Mouse (Mus musculus): ENCODE results near the gene Galntl6. TPM values are rescaled to one million over a fixed set of nuclear protein-coding genes. Genes with fewer than 3 reads are reported as not detected.

Gene Galntl6
- polyA plus RNA-seq, 1 experiment from 2014 or later, result 0.08 TPM

- Histone ChIP-seq H3K9ac (no peak overlapping the region), H3K4me1 (replicated peaks) (no peaks in the 10 kb centered on the region), H3K9me3 (replicated peaks) (no peaks in the 10 kb centered on the region), H3K36me3 (no peaks in the 10 kb centered on the region), H3K4me2 (no peak overlapping the region), H3K4me3 (no peak overlapping the region), H3K27ac (no peak overlapping the region), H3K27me3 (no peaks in the 10 kb centered on the region)
- ATAC-seq (replicated peaks; ENCODE audit: insufficient number of reproducible peaks, insufficient read depth, low FRiP score, low read depth), result no peak
- 10% methylated on average over 1 of the region's 1 CpGs for WGBS
Measured at GRCm38 (mm10) chr8:58886405-58886804, 26.0 kb downstream of the Galntl6 start.

GRCm38 (mm10) chr8:58824347-58824746 lies 88.1 kb downstream of the Galntl6 start:
- Histone ChIP-seq H3K27ac (no peak overlapping the region), H3K4me3 (no peak overlapping the region), H3K9me3 (replicated peaks) (no peaks in the 10 kb centered on the region), H3K36me3 (no peaks in the 10 kb centered on the region), H3K27me3 (no peaks in the 10 kb centered on the region), H3K9ac (no peak overlapping the region), H3K4me2 (no peak overlapping the region), H3K4me1 (replicated peaks) (no peaks in the 10 kb centered on the region)
- ATAC-seq (replicated peaks; ENCODE audit: insufficient number of reproducible peaks, insufficient read depth, low FRiP score, low read depth), result no peak

- H3K4me2 ChIP-seq, result no peak overlapping the region
- no peak overlapping the region for H3K27ac ChIP-seq
- no peaks in the 10 kb centered on the region for H3K9me3 ChIP-seq (replicated peaks)
- no peak for ATAC-seq (replicated peaks; ENCODE audit: insufficient number of reproducible peaks, insufficient read depth, low FRiP score, low read depth)
- no peaks in the 10 kb centered on the region for H3K27me3 ChIP-seq
- H3K4me3 ChIP-seq, result no peak overlapping the region
- H3K9ac ChIP-seq, result no peak overlapping the region
- no peaks in the 10 kb centered on the region for H3K4me1 ChIP-seq (replicated peaks)
- no peaks in the 10 kb centered on the region for H3K36me3 ChIP-seq
Measured at GRCm38 (mm10) chr8:58805190-58805589, 107.2 kb downstream of the Galntl6 start.

- Histone ChIP-seq H3K27me3 (no peaks in the 10 kb centered on the region), H3K4me2 (no peak overlapping the region), H3K27ac (no peak overlapping the region), H3K9me3 (replicated peaks) (no peaks in the 10 kb centered on the region), H3K4me1 (replicated peaks) (no peaks in the 10 kb centered on the region), H3K36me3 (no peaks in the 10 kb centered on the region), H3K9ac (no peak overlapping the region), H3K4me3 (no peak overlapping the region)
- WGBS, result 63% methylated on average over 1 of the region's 1 CpGs
- ATAC-seq (replicated peaks; ENCODE audit: insufficient number of reproducible peaks, insufficient read depth, low FRiP score, low read depth), result no peak
Measured at GRCm38 (mm10) chr8:58801847-58802246, 110.6 kb downstream of the Galntl6 start.

- Histone ChIP-seq H3K9ac (no peak overlapping the region), H3K4me1 (replicated peaks) (no peaks in the 10 kb centered on the region), H3K36me3 (no peaks in the 10 kb centered on the region), H3K27ac (no peak overlapping the region), H3K27me3 (no peaks in the 10 kb centered on the region), H3K4me2 (no peak overlapping the region), H3K4me3 (no peak overlapping the region), H3K9me3 (replicated peaks) (no peaks in the 10 kb centered on the region)
- 89% methylated on average over 2 of the region's 2 CpGs for WGBS
- ATAC-seq (replicated peaks; ENCODE audit: insufficient number of reproducible peaks, insufficient read depth, low FRiP score, low read depth), result no peak
Measured at GRCm38 (mm10) chr8:58753769-58754168, 158.7 kb downstream of the Galntl6 start.

- H3K36me3 ChIP-seq, result no peaks in the 10 kb centered on the region
- no peaks in the 10 kb centered on the region for H3K27me3 ChIP-seq
- no peak overlapping the region for H3K27ac ChIP-seq
- H3K9ac ChIP-seq, result no peak overlapping the region
- no peaks in the 10 kb centered on the region for H3K9me3 ChIP-seq (replicated peaks)
- ATAC-seq (replicated peaks; ENCODE audit: insufficient number of reproducible peaks, insufficient read depth, low FRiP score, low read depth), result no peak
- no peaks in the 10 kb centered on the region for H3K4me1 ChIP-seq (replicated peaks)
- no peak overlapping the region for H3K4me2 ChIP-seq
- WGBS, result 89% methylated on average over 3 of the region's 3 CpGs
- H3K4me3 ChIP-seq, result no peak overlapping the region
Measured at GRCm38 (mm10) chr8:58737963-58738362, 174.5 kb downstream of the Galntl6 start.

GRCm38 (mm10) chr8:58691761-58692160 lies 220.7 kb downstream of the Galntl6 start:
- Histone ChIP-seq H3K4me2 (no peak overlapping the region), H3K27ac (no peak overlapping the region), H3K9me3 (replicated peaks) (no peaks in the 10 kb centered on the region), H3K27me3 (no peaks in the 10 kb centered on the region), H3K4me3 (no peak overlapping the region), H3K36me3 (no peaks in the 10 kb centered on the region), H3K9ac (no peak overlapping the region), H3K4me1 (replicated peaks) (no peaks in the 10 kb centered on the region)
- WGBS, result 73% methylated on average over 3 of the region's 3 CpGs
- no peak for ATAC-seq (replicated peaks; ENCODE audit: insufficient number of reproducible peaks, insufficient read depth, low FRiP score, low read depth)

- H3K27ac ChIP-seq, result no peak overlapping the region
- H3K9ac ChIP-seq, result no peak overlapping the region
- H3K9me3 ChIP-seq (replicated peaks), result no peaks in the 10 kb centered on the region
- no peak overlapping the region for H3K4me2 ChIP-seq
- H3K27me3 ChIP-seq, result no peaks in the 10 kb centered on the region
- ATAC-seq (replicated peaks; ENCODE audit: insufficient number of reproducible peaks, insufficient read depth, low FRiP score, low read depth), result no peak
- 44% methylated on average over 6 of the region's 6 CpGs for WGBS
- no peak overlapping the region for H3K4me3 ChIP-seq
- H3K4me1 ChIP-seq (replicated peaks), result no peaks in the 10 kb centered on the region
- no peaks in the 10 kb centered on the region for H3K36me3 ChIP-seq
Measured at GRCm38 (mm10) chr8:58677847-58678450, 234.5 kb downstream of the Galntl6 start.

GRCm38 (mm10) chr8:58669075-58669474 lies 243.4 kb downstream of the Galntl6 start:
- H3K36me3 ChIP-seq, result no peaks in the 10 kb centered on the region
- H3K9ac ChIP-seq, result no peak overlapping the region
- no peak overlapping the region for H3K27ac ChIP-seq
- 66% methylated on average over 2 of the region's 2 CpGs for WGBS
- H3K4me2 ChIP-seq, result no peak overlapping the region
- H3K4me3 ChIP-seq, result no peak overlapping the region
- no peaks in the 10 kb centered on the region for H3K9me3 ChIP-seq (replicated peaks)
- no peaks in the 10 kb centered on the region for H3K27me3 ChIP-seq
- H3K4me1 ChIP-seq (replicated peaks), result no peaks in the 10 kb centered on the region
- no peak for ATAC-seq (replicated peaks; ENCODE audit: insufficient number of reproducible peaks, insufficient read depth, low FRiP score, low read depth)

- no peak for ATAC-seq (replicated peaks; ENCODE audit: insufficient number of reproducible peaks, insufficient read depth, low FRiP score, low read depth)
- Histone ChIP-seq H3K36me3 (no peaks in the 10 kb centered on the region), H3K4me3 (no peak overlapping the region), H3K9ac (no peak overlapping the region), H3K9me3 (replicated peaks) (no peaks in the 10 kb centered on the region), H3K27me3 (no peaks in the 10 kb centered on the region), H3K4me2 (no peak overlapping the region), H3K4me1 (replicated peaks) (no peaks in the 10 kb centered on the region), H3K27ac (no peak overlapping the region)
Measured at GRCm38 (mm10) chr8:58660019-58660418, 252.4 kb downstream of the Galntl6 start.

GRCm38 (mm10) chr8:58655631-58656030 lies 256.8 kb downstream of the Galntl6 start:
- Histone ChIP-seq H3K27me3 (no peaks in the 10 kb centered on the region), H3K4me1 (replicated peaks) (no peaks in the 10 kb centered on the region), H3K4me3 (no peak overlapping the region), H3K4me2 (no peak overlapping the region), H3K36me3 (no peaks in the 10 kb centered on the region), H3K27ac (no peak overlapping the region), H3K9me3 (replicated peaks) (no peaks in the 10 kb centered on the region), H3K9ac (no peak overlapping the region)
- 60% methylated on average over 4 of the region's 4 CpGs for WGBS
- no peak for ATAC-seq (replicated peaks; ENCODE audit: insufficient number of reproducible peaks, insufficient read depth, low FRiP score, low read depth)

GRCm38 (mm10) chr8:58606451-58606850 lies 306.0 kb downstream of the Galntl6 start:
- no peak overlapping the region for H3K4me3 ChIP-seq
- H3K9me3 ChIP-seq (replicated peaks), result no peaks in the 10 kb centered on the region
- H3K4me1 ChIP-seq (replicated peaks), result no peaks in the 10 kb centered on the region
- H3K4me2 ChIP-seq, result no peak overlapping the region
- ATAC-seq (replicated peaks; ENCODE audit: insufficient number of reproducible peaks, insufficient read depth, low FRiP score, low read depth), result no peak
- no peaks in the 10 kb centered on the region for H3K27me3 ChIP-seq
- no peak overlapping the region for H3K27ac ChIP-seq
- WGBS, result 75% methylated on average over 4 of the region's 4 CpGs
- H3K36me3 ChIP-seq, result no peaks in the 10 kb centered on the region
- no peak overlapping the region for H3K9ac ChIP-seq
